Mouse (Mus musculus): ENCODE measurements around the gene Zranb1.

Gene Zranb1

GRCm38 (mm10) chr7:132930850-132931559 is at the start of gene Zranb1:
TSS of gene Zranb1 (plus strand) at chr7:132931142.
- DNase-seq, result peak; percentile 96

GRCm38 (mm10) chr7:132882343-132882742 is 48.6 kb upstream of the Zranb1 start:
- DNase-seq, result no peak

DNA sequence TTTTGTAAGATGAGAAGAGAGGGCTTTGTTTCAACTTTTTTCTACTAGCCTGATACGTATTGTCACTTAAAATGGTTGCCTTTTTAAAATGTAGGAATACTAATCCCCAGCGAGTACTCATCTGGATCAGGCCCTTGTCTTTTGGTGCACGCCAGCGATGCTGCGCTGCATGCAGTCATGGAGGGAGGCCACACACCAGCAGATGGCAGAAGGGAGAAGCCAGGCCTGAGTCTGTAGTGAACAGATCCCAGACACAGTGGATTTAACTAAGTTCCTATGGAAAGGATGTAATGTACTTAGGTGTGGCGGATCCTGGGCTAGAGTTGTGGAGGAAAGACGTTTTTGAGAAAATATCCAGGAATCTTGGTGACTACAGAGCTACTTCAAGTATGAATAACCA is 46.9 kb upstream of the Zranb1 start:
- no peak for DNase-seq

DNA sequence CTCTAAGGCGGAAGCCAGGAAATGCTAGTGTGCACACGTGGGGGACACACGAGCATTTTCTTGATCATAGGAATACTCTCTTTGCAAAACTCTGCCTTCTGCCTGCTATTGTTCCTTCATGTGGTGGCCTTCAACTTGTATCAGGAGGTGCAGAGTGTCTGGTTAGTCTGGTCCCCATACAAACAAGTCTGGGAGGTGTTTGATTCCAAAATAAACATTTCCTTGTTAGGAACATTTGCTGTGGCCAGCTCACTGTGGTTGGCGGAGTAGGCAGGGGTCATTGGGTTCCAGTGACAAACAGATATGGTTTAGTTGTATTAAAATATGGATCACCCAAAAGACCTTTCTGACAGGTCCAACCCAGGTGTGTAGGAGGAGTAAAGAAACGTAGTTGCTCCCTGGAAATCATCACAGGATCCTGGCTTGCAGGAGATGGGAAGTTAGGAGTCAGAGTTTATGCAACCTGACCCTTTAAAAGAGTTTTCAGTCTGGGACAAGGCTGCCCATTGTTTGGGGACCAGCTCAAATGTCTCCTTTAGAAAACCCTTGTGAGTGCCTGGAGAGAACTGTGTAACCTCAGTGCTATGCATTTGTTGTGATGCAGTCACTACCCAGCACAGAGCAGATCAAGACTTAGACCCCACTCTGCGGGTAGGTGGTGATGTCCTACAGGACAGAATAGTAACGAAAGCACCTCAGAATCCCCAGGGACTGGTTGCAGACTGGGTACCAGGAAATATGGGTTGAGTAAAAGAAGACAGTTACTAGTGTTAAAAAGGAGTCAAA is 43.7 kb upstream of the Zranb1 start:
- no peak for DNase-seq

GRCm38 (mm10) chr7:132888052-132888451 is 42.9 kb upstream of the Zranb1 start:
- DNase-seq, result no peak

DNA sequence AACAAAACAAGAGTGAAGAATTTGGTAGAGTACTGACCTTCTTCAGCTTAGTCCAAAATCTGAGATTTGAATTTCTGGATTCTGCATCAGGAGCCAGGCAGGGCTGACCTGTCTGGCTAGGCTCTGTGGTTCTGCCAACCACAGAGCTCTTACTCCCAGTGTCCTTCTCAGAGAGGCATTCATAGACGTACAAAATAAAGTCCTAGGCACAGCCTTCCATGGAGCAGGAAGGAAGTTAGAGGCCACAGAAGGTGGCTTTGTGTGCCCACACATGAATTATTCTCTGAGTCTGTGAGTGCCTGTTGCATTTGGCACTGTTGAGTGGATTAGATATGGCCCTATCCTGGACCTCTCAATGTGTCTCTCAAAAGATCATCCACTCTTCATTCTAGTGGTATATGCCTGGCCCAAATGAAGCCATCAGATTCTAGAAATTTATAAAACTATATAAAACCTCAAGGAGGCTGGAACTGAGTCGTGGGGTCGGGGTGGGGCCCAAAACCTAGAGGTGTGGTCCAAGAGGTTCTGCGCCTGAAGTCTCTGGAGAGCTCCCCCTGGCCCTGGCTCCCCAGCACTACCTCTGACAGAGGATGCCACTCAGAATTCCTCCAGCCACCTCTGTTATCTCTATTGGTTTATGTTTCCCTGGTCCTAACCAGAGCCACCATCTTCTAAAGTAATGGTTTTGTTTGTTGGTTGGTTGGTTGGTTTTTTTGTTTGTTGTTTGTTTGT is 42.3 kb upstream of the Zranb1 start:
- no peak for DNase-seq

- DNase-seq, result no peak
These were observed 41.3 kb upstream of the Zranb1 start for GRCm38 (mm10) chr7:132889691-132890090.

DNA sequence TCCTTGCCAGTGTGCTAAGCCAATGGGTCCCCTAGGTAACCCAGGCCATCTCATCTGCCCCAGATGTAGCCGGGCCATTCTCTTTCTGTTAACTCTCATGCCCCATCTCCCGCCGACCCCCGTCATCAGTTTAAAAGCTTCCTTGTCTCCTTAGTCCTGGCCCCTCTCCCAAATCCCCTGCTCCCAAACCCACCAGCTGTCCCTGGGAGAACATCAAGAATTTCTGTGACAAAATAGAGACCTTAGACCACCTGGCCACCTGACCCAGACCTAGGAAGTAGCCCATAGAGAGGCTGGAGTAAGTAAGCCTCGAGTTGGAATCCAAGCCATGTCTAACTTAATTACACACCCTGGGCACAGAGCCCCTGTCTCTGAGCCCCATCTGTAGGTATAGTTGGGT is 40.7 kb upstream of the Zranb1 start:
- DNase-seq, result no peak

GRCm38 (mm10) chr7:132891561-132892310 is 39.2 kb upstream of the Zranb1 start:
- DNase-seq, result no peak

- DNase-seq, result no peak
These were observed 38.7 kb upstream of the Zranb1 start for GRCm38 (mm10) chr7:132892311-132892661.

DNA sequence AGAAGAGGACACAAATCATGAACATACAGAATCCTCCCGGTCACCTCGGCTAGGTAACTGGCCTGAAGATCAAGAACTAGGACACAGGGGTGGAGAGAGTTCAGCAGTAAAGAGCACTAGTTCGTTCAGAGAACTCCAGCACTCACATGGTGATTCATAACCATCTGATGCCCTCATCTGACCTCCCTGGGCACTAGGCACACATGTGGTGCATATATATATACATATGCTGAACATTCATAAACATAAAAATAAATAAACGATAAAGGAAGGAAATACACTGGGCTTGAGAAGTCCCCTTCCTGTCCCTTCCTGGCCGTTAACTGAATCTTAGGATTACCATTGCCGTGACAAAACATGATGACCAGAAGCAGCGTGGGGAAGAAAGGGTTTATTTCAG is 38.1 kb upstream of the Zranb1 start:
- DNase-seq, result no peak

DNA sequence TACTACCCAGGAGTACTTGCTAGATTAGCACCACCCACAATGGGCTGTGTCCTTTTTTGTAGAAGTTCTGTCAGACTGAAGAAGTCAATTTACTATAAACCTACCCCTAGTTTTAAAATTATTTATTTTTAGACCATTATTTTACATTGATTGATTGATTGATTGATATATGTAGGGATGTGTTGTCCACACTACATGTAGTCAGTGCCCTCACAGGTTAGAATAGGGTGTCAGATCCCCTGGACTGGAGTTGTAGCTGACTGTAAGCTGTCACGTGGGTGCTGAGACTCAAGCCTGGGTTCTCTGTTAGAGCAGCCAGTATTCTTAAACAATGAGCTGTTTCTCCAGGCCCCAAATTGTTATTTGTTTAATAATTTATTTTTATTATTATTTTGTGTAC is 37.6 kb upstream of the Zranb1 start:
- no peak for DNase-seq

DNA sequence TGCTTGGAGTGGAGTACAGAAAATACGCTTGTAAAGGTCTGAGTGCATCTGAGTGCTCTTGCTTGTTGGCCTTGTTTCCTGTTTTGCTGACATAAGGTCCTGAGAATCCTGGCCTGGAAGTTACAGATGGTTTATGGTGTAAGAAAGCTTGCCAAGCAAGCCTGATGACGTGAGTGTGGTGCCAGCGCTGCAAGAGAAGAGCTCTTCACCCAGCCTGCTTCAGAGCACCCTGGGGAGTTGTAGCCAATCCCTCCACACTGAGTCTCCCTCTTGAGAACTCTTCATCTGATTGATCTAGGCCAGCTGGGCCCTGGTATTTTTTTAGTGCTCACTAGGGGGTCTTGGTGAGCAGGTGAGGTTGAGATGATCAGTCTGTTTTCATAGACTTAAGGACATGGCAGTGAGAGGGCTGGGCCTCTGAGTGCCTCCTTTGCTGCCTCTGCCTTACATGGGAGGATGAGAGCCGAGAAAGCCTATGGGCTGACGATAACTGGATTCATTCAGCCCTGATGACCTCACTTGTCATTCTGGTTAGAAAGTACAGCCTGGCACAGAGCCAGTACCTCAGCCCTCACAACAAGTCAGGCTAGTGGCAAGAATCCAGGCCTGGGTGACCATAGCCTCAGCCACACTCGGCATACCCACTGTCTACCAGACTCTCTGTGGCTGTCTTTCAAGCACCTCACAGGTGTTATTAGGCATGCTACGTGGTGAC is 35.9 kb upstream of the Zranb1 start:
- no peak for DNase-seq

DNA sequence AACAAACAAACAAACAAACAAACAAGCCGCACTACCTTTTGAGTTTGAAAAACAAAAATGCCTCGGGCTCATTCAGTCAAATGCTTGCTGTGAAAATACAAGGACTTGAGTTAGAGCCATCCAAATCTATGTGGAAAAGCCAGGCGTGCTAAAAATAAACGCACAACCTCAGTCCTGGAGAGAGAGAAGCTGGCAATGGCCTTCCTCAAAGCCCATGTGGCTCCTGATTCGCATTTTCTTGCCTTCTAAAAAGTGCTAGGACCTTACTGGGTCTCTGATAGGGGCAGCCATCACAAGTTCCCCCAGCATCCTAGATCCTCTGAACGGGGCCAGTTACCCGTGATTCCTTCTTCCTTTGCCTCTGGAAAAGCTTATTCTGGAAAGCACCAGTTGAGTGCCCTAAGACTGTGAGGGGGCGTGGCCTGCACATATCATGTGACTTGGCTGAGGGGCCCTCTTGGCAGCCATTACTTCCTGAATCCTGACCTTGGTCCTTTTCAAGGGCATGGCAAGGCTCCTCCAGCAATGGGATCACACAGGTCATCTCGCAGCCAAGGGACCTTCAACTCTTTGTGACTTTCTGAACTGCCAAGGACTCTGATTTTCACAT is 34.6 kb upstream of the Zranb1 start:
- DNase-seq, result no peak

DNA sequence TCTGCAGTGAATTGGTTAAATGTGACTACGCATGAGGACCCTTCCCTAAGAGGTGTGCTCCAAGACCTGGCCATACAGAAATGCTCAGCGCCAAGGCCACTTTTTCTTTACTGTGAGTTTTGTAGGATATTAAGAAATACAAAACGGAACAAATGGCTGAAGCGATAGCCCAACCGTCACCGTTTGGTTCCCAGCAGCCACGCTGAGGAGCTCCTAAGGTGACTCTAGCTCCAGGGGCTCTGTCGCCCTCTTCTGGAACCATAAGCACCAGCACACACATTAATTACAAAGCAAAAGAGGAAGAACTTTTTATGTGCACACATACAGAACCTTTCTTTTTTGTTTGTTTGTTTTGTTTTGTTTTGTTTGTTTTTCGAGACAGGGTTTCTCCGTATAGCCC is 33.7 kb upstream of the Zranb1 start:
- no peak for DNase-seq

DNA sequence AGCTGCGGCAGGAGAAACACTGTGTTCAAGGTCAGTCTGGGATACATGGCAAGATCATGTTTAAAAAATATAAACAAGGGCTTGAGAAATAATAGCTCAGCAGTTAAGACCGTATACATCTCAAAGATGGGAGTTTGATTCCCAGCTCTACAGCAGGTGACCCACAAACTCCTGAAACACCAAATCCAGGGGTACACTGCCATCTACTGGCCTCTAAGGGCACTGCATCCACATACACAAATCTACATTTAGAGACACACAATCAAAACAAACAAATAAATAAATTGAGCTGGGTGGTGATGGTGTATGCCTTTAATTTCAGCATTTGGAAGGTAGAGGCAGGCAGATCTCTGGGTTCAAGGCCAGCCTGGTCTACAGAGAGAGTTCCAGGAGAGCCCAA is 32.7 kb upstream of the Zranb1 start:
- DNase-seq, result peak in 1 of 2 experiments; percentile 45

- no peak for DNase-seq
These were observed 30.0 kb upstream of the Zranb1 start for GRCm38 (mm10) chr7:132900826-132901531.

DNA sequence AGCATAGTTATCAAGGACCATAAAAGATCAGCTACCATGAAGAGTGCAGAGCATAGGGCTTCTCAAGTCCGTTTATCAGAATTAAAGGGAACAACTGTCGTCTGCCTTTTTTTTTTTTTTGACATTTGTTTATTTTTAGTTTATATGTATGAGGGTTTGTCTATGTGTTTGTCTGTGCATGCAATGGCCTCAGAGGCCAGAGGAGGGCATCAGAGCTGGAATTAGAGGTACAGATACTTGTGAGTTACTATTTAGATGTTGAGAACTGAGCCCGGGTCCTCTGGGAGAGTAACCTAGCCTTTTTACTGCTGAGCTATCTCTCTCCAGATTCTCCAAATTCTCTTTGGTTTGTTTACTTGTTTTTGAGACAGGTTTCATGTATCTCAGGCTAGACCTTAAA is 27.1 kb upstream of the Zranb1 start:
- DNase-seq, result no peak

DNA sequence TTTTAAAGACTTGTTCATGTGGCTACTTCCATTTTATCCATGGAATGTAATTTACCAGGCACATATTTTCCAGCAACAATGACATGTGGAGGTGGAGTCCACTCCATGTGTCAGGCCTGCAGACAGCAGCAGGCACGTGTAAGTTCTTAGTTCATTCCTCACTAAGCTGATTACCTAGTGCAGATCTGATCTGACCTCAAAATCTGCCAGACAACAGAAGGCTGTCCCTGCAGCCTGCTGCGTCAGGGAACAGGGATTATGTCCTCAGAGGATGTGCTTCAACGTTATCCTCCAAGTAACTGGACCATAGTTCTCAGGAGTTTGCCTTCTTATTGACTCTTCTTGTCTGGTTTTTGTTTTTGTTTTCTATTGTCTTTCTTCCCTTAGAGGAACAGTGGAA is 9.0 kb upstream of the Zranb1 start:
- DNase-seq, result no peak

GRCm38 (mm10) chr7:132925227-132925626 is 5.7 kb upstream of the Zranb1 start:
- DNase-seq, result no peak

GRCm38 (mm10) chr7:132927201-132927600 is 3.7 kb upstream of the Zranb1 start:
- no peak for DNase-seq
